Mouse (Mus musculus) brain, adult 2 months (tissue): ENCODE data around the gene Uhrf1bp1.
A peak's percentile ranks its signal among the peaks of the same experiment; 100 is the strongest.

Source experiments
- DNase-seq: peaks from one replicate; pipeline ENCODE4 v3.0.0; 2011; ENCODE audit warnings: low read depth, low spot score

Uhrf1bp1 gene

DNA sequence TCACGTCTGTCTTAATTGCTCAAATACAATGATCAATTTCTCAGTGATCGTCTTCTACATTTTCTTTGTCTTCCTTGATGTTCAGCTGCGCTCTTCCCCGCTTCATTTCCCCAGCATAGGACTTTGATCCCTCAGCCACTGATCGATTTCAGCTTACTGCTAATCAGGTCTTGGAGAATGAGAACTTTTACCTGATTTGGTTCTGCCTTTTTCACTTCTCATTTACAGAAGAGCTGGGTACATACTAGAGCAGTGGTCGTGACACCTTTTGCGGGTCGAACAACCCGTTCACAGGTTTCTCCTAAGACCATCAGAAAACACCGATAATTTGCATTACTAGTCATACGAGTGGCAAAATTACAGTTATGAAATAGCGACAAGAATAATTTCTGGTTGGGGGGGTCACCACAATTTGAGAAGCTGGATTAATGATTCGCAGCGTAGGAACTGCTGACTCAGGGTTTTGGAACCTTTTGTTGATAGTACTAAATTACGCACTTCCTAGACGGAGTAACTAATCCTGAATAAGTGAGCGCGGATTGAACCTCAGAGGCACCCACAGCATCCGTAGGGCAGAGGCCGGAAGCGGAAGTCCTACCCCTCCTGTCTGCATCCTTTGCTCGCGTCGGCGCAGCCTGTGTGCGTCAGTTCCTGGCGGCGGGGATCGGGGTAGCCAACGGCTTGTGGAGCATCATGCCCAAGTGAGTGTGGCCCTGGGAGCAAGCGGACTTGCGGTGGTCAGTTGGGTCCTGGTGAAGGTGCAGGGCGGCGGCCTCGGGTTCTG lies 16.6 kb upstream of the Uhrf1bp1 start:
- peak; percentile 100 for DNase-seq

DNA sequence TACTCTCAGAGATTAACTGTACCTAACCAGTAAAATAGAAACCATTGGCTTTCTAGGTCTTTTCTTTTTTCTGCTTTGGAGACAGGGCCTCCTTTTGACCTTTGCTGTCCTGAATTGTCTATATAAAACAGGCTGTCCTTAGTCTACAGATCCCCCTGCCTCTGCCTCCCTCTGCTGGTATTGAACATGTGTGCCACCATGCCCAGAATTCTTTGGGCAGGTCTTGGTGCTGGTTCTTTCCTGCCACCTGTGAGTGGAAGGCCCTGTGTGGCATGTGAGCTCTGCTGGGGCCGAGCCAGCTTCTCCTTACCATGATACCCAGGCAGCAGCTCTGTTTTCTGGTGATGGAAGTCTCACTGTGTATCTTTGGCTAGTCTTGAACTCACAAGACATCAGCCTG lies 7.9 kb upstream of the Uhrf1bp1 start:
- no peak for DNase-seq

DNA sequence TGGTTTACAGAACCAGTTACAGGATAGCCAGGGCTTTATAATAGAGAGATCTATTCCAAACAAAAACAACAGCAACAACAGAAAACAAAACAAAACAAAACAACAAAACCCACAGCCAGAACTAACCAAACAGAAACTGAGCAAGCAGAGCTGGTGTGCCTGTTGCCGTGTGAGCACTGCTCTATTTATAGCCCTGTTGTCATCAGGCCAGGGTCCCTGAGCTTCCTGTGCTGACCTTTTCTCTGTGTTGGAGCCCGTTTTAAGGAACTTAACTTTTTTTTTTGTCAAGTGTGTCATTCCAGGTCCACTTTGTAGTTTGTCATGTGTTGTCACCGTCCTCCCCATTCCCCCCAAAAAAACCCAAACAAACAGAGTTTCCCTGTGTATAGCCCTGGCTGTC lies 5.2 kb upstream of the Uhrf1bp1 start:
- DNase-seq: peak; percentile 40

DNA sequence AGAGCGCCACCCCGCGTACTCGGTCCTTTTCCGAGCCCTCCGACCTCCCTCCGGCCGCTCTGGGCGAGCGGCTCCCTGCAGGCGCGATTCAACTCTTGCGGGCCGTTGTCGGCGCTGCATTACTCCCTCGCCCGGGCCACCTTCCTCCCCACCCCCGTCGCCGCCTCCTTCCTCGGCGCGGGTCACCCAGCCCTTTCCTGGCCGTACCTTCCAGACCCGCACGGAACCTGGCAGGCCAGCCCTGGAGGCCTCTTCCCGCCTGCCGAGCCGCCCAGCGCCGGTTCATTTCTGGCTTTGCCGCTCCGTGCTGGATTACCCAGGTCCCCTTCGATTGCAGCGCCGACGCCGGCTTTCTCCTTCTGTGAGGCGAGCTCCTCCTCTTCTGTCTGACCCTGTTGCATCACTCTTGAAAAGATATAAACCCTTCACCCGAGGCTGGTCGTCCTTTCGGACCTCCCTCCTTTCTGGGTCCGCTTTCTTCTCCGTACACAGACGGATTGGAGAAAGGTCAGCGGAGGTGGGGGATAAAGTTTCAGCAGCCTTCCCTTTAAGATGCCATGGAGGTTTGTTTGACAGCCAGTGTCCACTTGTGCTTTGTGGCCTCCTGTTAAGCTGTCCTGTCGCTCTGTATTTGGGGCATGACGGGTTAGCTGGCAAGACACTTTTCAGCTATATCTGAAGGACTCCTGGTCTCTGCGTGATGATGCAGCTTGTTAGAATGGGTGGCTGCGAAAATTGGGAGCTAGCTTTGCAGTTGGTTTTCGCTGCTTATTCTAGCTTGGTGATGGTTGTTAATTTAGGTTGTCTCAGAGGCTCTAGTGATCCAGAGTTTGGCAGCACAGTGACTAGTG lies 782 bp downstream of the Uhrf1bp1 start:
- DNase-seq: peak; percentile 53

DNA sequence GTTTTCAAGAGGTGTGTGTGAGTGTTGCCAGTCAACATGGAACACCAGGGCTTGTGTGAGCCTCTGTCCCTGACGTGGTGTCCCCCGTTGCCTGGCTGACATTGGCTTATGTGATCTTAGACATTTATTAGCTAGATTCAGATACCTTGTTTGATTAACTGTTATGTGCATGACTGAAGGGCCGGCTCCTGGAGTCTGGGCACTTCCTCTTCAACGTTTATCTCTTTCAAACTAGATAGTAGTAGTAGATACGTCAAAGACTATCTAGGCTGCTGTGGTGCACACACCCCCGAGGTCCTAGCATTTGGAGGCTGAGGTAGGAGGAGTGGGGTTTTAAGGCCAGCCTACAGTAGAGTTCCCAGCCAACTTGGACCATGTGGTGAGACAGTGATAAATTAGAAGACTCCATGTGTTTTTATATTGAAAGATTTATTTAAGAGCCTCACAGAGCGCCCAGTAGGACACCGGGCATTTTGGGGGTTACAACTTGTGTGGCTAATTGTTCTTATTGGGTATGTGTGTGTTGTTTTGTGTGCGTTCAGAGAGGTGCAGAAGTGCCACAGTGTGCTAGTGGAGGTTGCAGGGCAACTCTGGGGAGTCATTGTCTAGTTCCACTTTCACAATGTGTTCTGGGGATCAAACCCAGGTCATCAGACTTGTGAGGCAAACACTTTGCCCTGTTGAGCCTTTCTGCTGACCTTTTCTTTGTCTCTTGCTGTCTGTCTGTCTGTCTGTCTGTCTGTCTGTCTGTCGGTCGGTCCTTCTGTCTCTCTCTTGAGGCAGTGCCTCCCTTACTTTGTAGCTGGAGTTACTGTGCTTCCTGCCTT lies 1.6 kb downstream of the Uhrf1bp1 start:
- DNase-seq: no peak

DNA sequence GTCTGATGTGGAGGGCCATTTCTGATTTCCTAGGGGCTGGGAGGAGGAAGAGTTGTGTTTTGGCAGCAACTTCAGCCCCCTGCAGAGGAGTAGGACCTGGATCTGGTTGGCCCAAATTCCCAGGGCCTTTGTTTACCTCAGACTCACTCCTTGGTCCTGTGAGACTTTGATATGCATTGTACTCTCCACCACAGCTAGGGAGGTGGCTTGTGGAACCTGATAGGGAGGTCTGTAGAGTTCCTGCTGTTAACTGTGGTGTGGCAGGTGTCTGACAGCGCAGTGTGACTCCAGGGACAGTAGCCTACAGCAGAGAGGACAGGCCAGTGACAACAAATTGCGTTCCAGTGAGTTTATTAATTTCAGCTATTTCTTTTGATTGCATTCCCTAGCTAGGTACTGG lies 2.9 kb downstream of the Uhrf1bp1 start:
- DNase-seq: no peak

DNA sequence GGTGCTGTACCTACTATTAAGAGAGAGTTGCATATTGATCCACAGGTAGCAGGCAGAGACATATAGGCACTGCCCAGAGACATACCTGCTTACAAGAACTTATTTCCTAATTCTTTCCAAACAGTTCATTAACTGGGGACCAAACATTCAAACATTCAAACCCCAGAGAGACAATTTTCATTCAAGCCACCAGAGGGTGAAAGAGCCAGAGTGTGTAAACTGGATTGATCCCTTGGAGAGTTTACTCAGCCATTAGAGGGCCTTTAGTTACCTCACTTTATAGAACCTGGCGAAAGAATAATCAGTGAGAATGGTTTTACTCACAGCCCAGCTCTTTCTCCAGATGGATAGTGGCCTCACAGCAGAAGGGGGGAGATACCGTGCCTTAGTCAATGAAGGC lies 9.2 kb downstream of the Uhrf1bp1 start:
- no peak for DNase-seq

DNA sequence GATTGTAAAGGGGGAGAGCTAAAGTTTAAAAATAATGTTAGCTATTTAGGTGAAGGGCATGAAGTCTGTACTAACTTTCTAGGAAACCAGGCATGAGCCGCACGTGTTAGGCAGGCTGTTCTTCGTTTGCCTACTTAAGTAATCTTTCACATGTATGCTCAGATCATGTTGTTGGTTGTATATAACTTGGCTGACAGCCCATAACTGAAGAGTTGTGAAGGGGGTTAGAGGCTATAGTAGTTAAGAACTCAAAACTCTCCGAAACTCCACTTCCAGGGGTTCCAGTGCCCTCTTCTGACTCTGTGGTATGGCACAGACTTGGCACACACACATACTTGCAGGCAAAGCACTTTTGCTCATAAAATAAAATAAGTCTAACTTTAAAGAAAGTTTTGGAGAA lies 10.5 kb downstream of the Uhrf1bp1 start:
- DNase-seq: no peak

DNA sequence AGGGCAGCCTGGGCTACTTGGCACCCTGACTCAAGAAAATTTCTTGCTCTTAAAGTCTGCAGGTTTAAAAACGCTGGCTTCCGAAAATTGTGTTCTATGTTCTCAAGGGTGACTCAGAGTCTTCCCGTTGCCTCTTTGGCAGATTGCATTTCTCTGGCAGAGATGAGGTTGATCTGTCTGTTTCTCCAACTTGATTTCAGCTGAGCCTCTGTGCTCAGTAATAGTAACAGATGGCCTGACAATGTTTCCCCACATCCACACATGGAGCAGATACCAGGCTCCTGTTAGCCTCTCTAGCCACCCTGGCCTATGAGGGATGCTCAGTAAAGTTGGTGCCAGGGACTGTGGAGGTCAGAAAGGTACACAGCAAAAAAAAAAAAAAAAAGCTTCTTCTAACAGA lies 15.6 kb downstream of the Uhrf1bp1 start:
- peak; percentile 96 for DNase-seq

DNA sequence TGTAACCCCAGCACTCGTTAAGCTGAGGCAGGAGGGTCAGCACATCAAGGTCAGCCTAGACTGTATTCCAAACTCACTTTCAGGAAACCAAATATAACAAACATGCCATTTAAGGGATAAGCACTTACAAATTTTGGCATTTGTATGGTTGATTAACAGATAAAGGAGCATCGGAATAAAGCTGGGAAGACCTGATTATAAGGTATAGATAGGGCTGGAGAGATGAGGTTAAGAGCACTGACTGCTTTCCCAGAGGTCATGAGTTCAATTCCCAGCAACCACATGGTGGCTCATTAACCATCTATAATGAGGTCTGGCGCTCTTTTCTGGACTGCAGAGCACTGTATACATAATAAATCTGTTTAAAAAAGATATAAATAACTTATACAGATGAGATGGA lies 17.3 kb downstream of the Uhrf1bp1 start:
- no peak for DNase-seq

DNA sequence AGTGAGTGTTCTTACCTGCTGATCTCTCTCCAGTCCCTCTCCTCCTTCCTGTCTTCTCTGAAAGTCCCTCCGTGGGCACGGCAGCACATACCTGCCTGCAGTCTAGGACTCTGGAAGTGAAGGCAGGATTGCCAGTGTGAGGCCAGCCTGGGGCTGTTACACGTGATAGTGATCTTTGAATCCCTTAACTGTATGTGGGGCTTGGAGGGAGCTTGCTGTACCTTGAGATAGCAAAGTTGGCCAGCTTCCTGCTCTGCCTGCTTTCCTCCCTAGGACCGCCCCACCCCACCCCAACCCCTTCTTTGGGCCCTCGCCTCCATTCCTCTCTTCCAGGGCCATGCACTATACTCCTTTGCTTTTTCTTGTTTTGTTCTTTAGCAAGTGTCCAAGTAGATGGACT lies 18.3 kb downstream of the Uhrf1bp1 start:
- DNase-seq: no peak

DNA sequence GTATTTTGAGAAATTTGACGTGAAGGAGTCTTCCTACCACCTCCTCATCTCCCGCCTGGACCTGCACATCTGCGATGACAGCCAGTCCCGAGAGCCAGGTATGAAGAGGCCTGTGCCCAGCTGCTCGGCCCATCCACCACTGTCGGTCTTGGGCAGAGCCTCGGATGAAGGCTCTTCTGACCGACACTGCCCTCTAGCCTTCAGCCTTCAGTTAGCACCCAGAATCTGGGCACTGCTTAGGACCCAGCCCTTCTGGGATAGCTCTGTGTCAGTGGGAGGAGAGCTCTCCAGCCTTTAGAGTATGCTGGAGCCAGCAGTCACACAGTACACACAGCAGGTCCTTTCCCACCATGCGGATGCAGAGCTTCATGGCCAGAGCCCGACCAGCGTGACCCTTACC lies 25.3 kb downstream of the Uhrf1bp1 start:
- DNase-seq: peak; percentile 51

DNA sequence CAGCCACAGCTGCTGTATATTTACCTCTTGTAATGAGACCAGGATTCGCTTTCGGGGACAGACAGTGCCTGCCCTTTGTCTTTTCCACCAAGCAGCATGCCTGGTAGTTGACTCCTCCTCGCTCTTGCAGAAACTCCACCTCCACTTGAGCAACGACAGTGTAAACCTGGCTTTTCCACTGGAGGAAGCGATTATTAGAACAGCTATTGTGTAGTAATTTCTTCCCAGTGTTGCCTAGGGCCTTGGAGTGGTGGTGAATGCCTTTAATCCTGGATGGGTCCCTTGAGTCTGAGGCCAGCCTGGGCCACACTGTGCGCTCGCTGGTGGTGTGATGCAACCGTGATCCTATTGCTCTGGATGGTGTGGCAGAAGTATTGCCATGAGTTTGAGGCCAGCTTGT lies 26.9 kb downstream of the Uhrf1bp1 start:
- no peak for DNase-seq

DNA sequence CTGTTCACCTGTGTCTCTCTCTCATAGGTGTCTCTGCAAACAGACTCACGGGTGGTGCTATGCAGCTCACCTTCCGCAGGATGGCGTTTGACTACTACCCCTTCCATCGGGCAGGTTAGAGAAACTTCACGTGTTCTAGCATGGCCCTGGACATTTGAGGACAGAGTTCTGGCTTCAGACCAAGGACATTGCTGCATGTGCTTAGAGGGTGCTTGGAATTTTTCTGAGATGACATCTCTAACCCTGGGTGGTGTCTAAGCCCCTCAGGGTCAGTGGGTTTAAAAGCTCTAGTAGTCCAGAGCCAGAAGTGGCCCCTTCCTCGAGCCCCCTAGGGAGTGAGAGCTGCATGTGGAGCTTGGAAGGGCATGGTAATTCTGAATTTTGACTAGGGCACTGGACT lies 27.8 kb downstream of the Uhrf1bp1 start:
- no peak for DNase-seq

DNA sequence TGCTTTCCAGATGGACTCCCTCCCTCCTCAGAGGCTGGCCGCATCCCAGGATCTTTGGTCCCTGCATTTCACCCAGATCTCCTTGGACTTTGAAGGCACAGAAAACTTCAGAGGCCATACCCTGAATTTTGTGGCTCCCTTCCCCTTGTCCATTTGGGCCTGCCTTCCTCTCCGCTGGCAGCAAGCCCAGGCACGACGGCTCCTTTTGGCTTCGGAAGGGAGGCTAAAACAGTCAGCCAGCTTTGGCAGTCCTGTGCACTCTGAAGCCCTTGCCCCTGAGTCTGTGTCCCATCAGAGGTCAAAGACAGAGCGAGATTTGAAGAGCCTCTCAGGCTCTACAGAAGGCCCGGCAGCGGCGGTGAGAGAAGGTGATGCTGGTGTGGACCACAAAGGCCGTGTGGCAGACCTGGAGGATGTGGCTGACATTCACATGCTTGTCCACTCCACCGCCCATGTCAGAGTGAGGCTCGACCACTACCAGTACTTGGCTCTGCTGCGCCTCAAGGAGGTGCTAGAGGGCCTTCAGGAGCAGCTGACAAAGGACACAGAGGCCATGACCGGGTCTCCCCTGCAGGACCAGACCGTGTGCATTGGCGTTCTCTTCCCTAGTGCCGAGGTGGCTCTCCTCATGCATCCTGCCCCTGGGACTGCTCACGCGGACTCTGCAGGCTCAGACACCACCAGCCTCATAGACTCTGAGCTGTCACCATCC lies 30.4 kb downstream of the Uhrf1bp1 start:
- DNase-seq: no peak

DNA sequence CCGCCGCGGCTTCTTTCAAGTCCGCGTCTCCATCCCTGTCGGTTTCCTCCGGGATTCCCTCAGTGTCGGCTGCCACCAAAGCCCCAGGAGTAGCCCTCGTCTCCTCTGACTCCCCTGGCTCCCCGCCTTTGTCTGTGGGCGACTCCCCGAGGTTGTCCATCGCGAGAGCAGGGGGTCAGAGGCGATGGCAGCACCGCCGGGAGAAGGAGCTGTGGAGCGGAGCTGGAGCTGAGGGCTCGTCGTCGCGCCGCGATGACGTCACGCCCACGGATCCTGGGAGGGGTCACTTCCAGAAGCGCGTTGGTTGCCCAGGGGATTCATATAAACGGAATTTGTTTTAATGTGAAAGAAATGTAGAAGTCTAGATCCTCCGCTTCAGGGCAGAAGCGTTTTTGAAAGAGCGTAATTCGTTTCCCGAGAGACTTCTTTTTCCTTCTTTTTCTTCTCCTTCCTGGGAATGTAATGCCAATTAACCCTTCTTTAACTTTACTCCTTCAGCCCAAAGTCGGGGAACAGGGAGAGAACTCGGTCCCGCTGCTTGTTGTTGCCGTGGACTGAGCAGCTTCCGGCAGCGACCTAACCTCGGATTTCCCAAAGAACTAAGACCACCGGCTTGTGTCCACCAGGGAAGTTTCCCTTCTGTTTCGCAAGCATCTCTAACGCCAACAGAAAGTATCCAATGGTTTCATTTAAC lies 51.4 kb downstream of the Uhrf1bp1 start:
- DNase-seq: peak; percentile 98

DNA sequence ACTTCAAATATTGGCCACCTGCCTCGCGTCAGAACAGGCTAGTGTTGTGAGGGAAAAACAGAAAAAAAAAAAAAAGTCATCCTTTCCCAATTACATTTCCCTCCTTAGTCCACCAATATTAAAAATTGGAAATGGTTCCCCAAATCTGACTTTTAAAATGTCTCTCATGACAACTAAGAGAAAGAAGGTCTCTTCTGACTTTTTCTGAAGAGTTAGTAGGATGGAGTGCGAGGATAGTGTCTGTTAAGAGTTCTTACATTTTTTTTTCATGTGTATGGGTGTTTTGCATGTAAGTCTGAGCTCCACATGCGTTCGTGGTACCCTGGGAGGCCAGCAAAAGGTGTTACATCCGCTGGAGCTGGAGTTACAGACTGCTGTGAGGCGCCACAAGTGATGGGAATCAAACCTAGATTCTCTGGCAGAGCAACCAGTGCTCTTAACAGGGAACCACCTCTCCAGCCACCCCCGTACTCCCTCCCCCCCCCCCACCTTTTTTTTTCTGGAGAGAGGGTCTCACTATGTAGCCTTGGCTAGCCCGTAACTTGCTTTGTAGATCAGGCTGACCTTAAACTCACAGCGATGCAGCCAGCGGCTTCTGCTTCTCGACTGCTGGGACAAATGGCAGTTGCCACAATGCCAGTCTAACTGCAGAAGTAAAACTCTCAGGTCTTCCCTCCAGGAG lies 52.1 kb downstream of the Uhrf1bp1 start:
- no peak for DNase-seq

DNA sequence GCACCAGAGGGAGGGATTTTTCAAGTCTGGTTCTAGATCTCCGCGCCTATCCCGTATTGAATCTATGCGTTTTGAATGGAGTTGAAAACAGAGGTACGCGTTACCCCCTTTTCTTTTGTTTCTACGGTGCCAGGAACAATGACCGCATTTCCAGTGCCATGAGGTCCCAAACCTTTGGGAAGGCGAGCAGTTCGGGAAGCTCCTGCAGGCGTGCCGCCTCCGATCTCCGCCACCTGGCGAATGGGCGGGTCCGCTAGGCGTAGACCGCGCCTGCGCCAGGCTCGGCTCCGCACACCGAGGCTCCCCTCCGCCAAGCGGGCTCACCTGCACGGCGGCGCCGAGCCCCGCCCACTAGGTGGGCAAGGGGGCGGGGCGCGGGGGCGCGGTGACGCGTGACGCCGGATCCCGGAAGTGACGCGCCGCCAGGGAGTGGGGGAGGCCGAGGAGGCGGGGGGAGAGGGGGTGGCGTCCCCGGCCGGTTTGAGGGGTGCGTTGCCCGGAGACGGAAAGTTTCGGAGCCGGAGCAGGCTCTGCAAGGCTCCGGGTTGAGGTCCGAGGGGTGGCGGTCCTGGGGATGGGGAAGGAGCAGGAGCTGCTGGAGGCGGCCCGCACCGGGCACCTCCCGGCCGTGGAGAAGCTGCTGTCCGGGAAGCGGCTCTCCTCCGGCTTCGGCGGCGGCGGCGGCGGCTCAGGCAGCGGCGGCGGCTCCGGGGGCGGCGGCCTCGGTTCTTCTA lies 52.8 kb downstream of the Uhrf1bp1 start, which contains the start of gene Anks1:
Anks1 (plus strand) TSS at position 419 of the 734 bp plus-strand sequence.
- peak; percentile 89 for DNase-seq
